Mouse (Mus musculus) E14TG2a.4 (cell line): ENCODE data around the gene Pi4k2a.

Experiments used
- H3K27me3 ChIP-seq: 2 replicates; pipeline ENCODE4 v1.6.1; 2014; ENCODE audit warnings: low read length, control low read depth; ENCODE audit not compliant: insufficient read depth
- H3K36me3 ChIP-seq: 2 replicates; pipeline ENCODE4 v1.6.1; 2014; ENCODE audit warnings: low read length, control low read depth; ENCODE audit not compliant: insufficient read depth
- H3K4me1 ChIP-seq: replicated peaks from 2 replicates; pipeline ENCODE4 v1.6.1; 2014; ENCODE audit warnings: low read depth, low read length, control low read depth
- H3K4me3 ChIP-seq: replicated peaks from 2 replicates; pipeline ENCODE4 v1.5.1; 2014; ENCODE audit warnings: mild to moderate bottlenecking, low read length
- H3K9me3 ChIP-seq: 2 replicates; pipeline ENCODE4 v1.6.1; 2014; ENCODE audit warnings: low read length, control low read depth
- CTCF ChIP-seq: conservative IDR thresholded peaks from 2 replicates; pipeline ENCODE4 v1.5.1; 2014; ENCODE audit warnings: low read length
- NANOG ChIP-seq: IDR thresholded peaks from 2 replicates; pipeline ENCODE4 v1.6.1; 2014; ENCODE audit warnings: borderline replicate concordance, low read length, mixed read lengths
- POU5F1 ChIP-seq: IDR thresholded peaks from 2 replicates; pipeline ENCODE4 v1.6.1; 2014; ENCODE audit warnings: low read length, borderline replicate concordance

Pi4k2a gene

DNA sequence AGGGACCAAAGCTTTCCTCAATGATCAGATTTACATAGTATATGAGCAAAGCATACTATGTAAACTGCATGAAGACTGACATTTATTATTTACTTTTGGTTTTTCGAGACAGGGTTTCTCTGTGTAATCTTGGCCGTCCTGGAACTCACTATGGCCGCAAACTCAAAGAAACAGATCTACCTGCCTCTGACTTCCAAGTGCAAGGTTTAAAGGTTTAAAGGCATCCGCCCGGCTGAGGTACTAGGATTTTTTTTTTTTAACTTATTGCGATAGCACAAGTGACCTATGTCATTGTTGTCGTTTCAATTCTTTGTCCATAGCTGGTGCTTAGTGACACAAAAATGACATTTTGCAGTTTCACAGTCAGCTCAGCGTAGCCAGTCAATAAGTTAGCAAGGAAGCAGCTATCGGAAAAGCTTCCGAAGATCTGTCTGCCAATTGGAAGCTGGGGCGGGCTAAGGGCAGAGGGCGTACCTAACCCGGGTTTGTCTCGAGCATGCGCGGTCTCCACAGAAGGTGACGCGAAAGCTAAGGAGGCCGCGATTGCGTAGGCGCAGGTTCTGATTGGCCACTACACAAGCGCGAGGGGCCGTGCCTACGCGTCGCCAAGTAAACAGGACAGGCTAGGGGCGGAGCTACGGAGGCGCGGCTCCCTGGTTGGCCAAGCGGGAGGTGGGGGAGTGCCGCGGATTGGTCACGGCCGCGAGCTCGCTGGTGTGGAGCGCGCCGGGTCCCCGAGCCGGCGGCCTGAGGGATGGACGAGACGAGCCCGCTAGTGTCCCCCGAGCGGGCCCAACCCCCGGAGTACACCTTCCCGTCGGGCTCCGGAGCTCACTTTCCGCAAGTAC lies at the start of gene Pi4k2a:
Gene Pi4k2a, plus strand, starts transcription at position 723 of the 848 bp plus-strand sequence.
- H3K4me1 ChIP-seq = peaks cover 65% of the 10 kb centered on the region

GRCm38 (mm10) chr19:42043988-42044387 lies 46.3 kb upstream of the Pi4k2a start:
- peaks cover 68% of the 10 kb centered on the region for H3K27me3 ChIP-seq
- no peaks in the 10 kb centered on the region for H3K9me3 ChIP-seq
- H3K36me3 ChIP-seq = no peaks in the 10 kb centered on the region
- peaks cover 28% of the 10 kb centered on the region for H3K4me1 ChIP-seq
- H3K4me3 ChIP-seq = no peak overlapping the region
- TF ChIP-seq CTCF (no peak), NANOG (no peak), POU5F1 (no peak)

More for the DNA sequence above, at the start of gene Pi4k2a:
- Histone ChIP-seq H3K27me3 (no peaks in the 10 kb centered on the region), H3K9me3 (no peaks in the 10 kb centered on the region), H3K36me3 (peaks cover 24% of the 10 kb centered on the region), H3K4me3 (peak within 1 kb of the TSS; percentile 93)
- no peak for TF ChIP-seq POU5F1
- TF ChIP-seq CTCF = no peak
- TF ChIP-seq NANOG = no peak

GRCm38 (mm10) chr19:42045269-42046102 lies 44.8 kb upstream of the Pi4k2a start, which contains the start of gene Hoga1:
Gene Hoga1 (plus strand): TSS chr19:42045610.
- H3K4me1 ChIP-seq = peaks cover 20% of the 10 kb centered on the region
- TF ChIP-seq CTCF (peak; percentile 55), POU5F1 (no peak)
- peaks cover 59% of the 10 kb centered on the region for H3K27me3 ChIP-seq
- peak within 1 kb of the TSS; percentile 68 for H3K4me3 ChIP-seq
- no peaks in the 10 kb centered on the region for H3K9me3 ChIP-seq
- no peaks in the 10 kb centered on the region for H3K36me3 ChIP-seq

- TF ChIP-seq POU5F1 (no peak), NANOG (no peak), CTCF (no peak)
- no peaks in the 10 kb centered on the region for H3K36me3 ChIP-seq
- no peaks in the 10 kb centered on the region for H3K9me3 ChIP-seq
- peaks cover 28% of the 10 kb centered on the region for H3K27me3 ChIP-seq
- H3K4me1 ChIP-seq = peaks cover 34% of the 10 kb centered on the region
- no peak overlapping the region for H3K4me3 ChIP-seq
Observed at GRCm38 (mm10) chr19:42050251-42050650, 40.0 kb upstream of the Pi4k2a start.

DNA sequence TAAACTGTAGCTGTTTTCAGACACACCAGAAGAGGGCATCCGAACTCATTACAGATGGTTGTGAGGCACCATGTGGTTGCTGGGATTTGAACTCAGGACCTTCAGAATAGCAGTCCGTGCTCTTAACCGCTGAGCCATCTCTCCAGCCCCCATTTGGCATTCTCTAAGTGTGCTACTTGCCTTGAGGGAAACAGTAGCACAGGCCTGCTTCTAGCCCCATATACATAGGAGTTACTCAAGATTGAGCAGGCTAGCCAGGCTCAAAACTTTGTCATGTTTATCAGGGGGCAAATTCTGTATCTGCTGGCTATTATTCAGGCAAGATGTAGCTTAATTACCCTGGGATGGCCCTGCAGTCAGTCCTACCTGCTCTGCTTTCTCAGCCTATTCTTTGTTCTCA lies 38.9 kb upstream of the Pi4k2a start:
- Histone ChIP-seq H3K9me3 (no peaks in the 10 kb centered on the region), H3K36me3 (no peaks in the 10 kb centered on the region), H3K27me3 (peaks cover 19% of the 10 kb centered on the region), H3K4me1 (peaks cover 23% of the 10 kb centered on the region), H3K4me3 (no peak overlapping the region)
- TF ChIP-seq POU5F1 (no peak), NANOG (no peak), CTCF (no peak)

DNA sequence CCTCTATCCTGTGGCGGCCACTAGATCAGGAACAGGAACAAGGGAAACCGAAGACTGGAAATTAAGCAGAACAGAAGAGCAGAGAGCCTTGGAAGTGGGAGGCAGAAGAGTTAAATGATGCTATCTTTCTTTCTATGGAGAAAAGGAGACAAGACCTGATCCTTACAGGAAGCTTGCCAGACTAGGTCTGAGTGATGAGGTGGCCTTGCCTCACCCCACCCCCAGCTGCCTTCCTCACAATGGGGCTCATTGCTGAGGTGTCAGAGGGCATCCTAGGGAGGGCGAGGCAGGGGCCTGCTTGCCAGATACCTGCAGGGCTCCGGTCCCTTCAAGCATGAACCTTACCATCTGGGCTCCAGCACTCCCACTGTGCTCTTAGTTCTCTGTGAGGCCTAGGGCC lies 38.3 kb upstream of the Pi4k2a start, which contains the start of gene 4933411K16Rik:
Gene 4933411K16Rik, plus strand, starts transcription at position 301 of the 400 bp plus-strand sequence.
- TF ChIP-seq CTCF (no peak), POU5F1 (no peak), NANOG (no peak)
- no peaks in the 10 kb centered on the region for H3K9me3 ChIP-seq
- no peak within 1 kb of the TSS for H3K4me3 ChIP-seq

GRCm38 (mm10) chr19:42054255-42054654 lies 36.0 kb upstream of the Pi4k2a start:
- H3K27me3 ChIP-seq = peaks cover 6% of the 10 kb centered on the region; the same call in 1 of the 2 replicates
- H3K4me3 ChIP-seq = no peak overlapping the region
- H3K9me3 ChIP-seq = no peaks in the 10 kb centered on the region
- peaks cover 21% of the 10 kb centered on the region for H3K4me1 ChIP-seq
- no peak for TF ChIP-seq POU5F1
- TF ChIP-seq CTCF = no peak
- no peaks in the 10 kb centered on the region for H3K36me3 ChIP-seq

More for the DNA sequence above, 38.3 kb upstream of the Pi4k2a start, which contains the start of gene 4933411K16Rik:
- Histone ChIP-seq H3K27me3 (peaks cover 17% of the 10 kb centered on the region), H3K4me1 (peaks cover 21% of the 10 kb centered on the region), H3K36me3 (no peaks in the 10 kb centered on the region)

GRCm38 (mm10) chr19:42055881-42056280 lies 34.4 kb upstream of the Pi4k2a start:
- no peak overlapping the region for H3K4me3 ChIP-seq
- peaks cover 29% of the 10 kb centered on the region for H3K4me1 ChIP-seq
- no peaks in the 10 kb centered on the region for H3K36me3 ChIP-seq
- H3K27me3 ChIP-seq = peaks cover 6% of the 10 kb centered on the region; the same call in 1 of the 2 replicates
- H3K9me3 ChIP-seq = no peaks in the 10 kb centered on the region
- TF ChIP-seq CTCF = no peak
- no peak for TF ChIP-seq NANOG
- TF ChIP-seq POU5F1 = no peak
